Mouse (Mus musculus) erythroblast, embryonic 14.5 days (primary cell): ENCODE results near the gene Nav3.

ENCODE experiments used
- GATA1 ChIP-seq: IDR thresholded peaks from 2 replicates; pipeline ENCODE4 v1.6.1; 2012; ENCODE audit warnings: low read length, inconsistent platforms, mixed read lengths
- TAL1 ChIP-seq: IDR thresholded peaks from 3 replicates; pipeline ENCODE4 v1.6.1; 2012; ENCODE audit warnings: low read length, inconsistent platforms, mixed read lengths

- TF ChIP-seq GATA1 (no peak), TAL1 (no peak)
These were observed 594.7 kb downstream of the Nav3 start for GRCm38 (mm10) chr10:109861275-109861674.
